Mouse (Mus musculus) ovary, postnatal 10 days (tissue): ENCODE data around the gene Abraxas2.

Experiments used
- DNase-seq: peaks from one replicate; pipeline ENCODE4 v3.0.0; 2022; ENCODE audit warnings: low spot score

The Abraxas2 gene

DNA sequence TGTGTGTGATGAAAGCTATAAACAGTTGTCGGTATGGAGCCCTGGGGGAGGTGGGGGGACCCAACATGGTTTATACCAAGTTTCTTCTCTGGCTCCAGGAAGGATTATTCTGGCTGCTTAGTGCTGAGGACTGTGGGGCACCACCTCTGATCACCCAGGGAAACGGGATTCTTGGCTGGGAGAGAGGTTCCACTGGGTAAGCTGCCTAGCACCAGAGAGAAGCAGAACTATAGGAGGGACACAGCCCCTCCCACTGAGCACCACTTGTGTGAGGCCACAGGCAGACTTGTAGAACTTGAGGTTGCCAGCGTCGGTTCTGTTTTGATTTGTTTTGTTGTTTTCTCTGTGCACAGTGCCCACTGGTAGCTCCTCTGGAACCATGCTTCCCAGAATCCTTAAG lies 5.1 kb upstream of the Abraxas2 start:
- no peak for DNase-seq

- DNase-seq: no peak
Measured at GRCm38 (mm10) chr7:132856083-132856482, 2.9 kb upstream of the Abraxas2 start.

- no peak for DNase-seq
Measured at GRCm38 (mm10) chr7:132858043-132858608, 899 bp upstream of the Abraxas2 start.

DNA sequence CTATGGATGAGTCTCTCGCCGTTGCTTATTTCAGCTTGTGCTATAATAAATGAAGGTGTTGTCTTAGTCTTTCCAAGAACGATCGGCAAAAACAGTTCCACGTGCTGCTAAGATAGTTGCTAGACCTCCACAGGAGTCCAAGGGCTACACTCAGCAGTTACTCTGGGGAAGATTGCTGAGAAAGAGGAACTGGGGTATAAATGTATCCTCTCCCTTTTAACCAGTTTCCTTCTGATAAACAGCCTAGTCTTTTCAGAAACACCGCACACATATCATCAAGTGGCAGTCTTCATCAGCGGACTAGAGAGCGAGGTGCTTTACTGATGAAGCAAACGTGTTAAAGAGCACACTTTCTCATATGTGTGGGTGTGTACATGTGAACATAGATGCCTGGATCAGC lies 7.3 kb downstream of the Abraxas2 start:
- no peak for DNase-seq

DNA sequence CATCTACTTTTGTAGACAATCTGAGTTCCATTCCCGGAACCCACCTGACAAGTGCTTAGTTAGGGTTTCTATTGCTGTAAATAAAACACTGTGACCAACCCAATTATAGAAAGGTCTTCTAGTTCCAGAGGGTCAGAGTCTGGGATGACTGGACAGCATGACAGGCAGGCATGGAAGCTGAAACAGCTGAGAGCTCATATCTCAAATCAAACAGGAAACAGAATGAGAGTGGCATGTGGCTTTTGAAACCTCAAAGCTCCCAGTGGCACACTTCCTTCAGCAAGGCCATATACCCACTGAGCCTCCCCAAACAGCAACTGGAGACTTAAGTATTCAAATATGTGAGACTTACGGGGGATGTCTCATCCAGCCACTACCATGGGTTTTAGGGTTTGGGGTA lies 14.0 kb downstream of the Abraxas2 start:
- no peak for DNase-seq

GRCm38 (mm10) chr7:132875391-132876086 lies 16.5 kb downstream of the Abraxas2 start:
- no peak for DNase-seq

GRCm38 (mm10) chr7:132880276-132880675 lies 21.3 kb downstream of the Abraxas2 start:
- no peak for DNase-seq

GRCm38 (mm10) chr7:132882343-132882742 lies 23.3 kb downstream of the Abraxas2 start:
- DNase-seq: no peak

GRCm38 (mm10) chr7:132884031-132884430 lies 25.0 kb downstream of the Abraxas2 start:
- DNase-seq: no peak

GRCm38 (mm10) chr7:132887019-132887804 lies 28.2 kb downstream of the Abraxas2 start:
- no peak for DNase-seq

GRCm38 (mm10) chr7:132888052-132888451 lies 29.0 kb downstream of the Abraxas2 start:
- DNase-seq: no peak

- DNase-seq: no peak
Measured at GRCm38 (mm10) chr7:132888518-132889249, 29.7 kb downstream of the Abraxas2 start.

- DNase-seq: no peak
Measured at GRCm38 (mm10) chr7:132889691-132890090, 30.7 kb downstream of the Abraxas2 start.

GRCm38 (mm10) chr7:132890201-132890600 lies 31.2 kb downstream of the Abraxas2 start:
- DNase-seq: no peak

GRCm38 (mm10) chr7:132891561-132892310 lies 32.7 kb downstream of the Abraxas2 start:
- no peak for DNase-seq

GRCm38 (mm10) chr7:132892311-132892661 lies 33.3 kb downstream of the Abraxas2 start:
- DNase-seq: no peak

GRCm38 (mm10) chr7:132892806-132893205 lies 33.8 kb downstream of the Abraxas2 start:
- no peak for DNase-seq

GRCm38 (mm10) chr7:132893336-132893735 lies 34.3 kb downstream of the Abraxas2 start:
- DNase-seq: no peak

GRCm38 (mm10) chr7:132894841-132895555 lies 36.0 kb downstream of the Abraxas2 start:
- DNase-seq: no peak

- DNase-seq: no peak
Measured at GRCm38 (mm10) chr7:132896206-132896815, 37.3 kb downstream of the Abraxas2 start.

DNA sequence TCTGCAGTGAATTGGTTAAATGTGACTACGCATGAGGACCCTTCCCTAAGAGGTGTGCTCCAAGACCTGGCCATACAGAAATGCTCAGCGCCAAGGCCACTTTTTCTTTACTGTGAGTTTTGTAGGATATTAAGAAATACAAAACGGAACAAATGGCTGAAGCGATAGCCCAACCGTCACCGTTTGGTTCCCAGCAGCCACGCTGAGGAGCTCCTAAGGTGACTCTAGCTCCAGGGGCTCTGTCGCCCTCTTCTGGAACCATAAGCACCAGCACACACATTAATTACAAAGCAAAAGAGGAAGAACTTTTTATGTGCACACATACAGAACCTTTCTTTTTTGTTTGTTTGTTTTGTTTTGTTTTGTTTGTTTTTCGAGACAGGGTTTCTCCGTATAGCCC lies 38.2 kb downstream of the Abraxas2 start:
- no peak for DNase-seq
